Mouse (Mus musculus) liver (tissue): ENCODE measurements around the gene Zfp142.

Experiments used
- DNase-seq: peaks from one replicate; pipeline ENCODE4 v3.0.0-alpha.2; 2020; ENCODE audit warnings: mixed read lengths

Gene Zfp142

DNA sequence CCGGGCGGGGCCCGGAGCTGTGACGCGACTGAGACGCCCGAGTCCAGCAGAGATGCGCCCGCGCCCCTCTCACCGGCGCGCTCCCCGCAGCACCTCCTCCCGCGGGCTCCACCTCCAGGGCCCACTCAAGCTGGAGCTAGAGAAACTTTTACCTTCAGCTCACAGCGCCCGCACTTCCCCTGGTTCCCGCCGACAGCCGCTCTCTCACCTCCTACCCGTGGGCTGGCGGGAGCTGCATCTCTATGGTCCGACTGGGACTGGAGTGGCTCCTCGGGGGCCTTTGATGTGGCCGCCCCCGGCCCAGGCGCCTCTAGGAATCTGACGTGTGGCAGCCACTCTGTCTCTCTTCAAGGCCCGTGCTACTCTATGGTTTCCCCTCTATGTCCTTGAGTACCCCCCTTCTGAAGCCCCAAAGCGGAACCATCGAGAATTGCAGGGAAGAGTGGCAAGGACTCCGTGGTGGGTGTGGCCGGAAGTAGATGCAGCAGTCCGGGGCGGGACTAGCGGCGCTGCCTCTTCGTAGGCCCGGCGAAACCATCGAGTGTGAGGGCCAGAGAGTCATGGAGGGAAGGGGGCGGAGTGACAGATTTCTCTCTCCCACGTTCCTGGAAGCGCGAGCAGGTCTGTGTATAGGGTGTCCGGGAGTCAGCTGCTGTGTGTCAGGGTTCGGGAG is at the start of gene Zfp142, which contains the start of gene Bcs1l:
Gene Zfp142, minus strand, starts transcription at position 474 of the 673 bp plus-strand sequence.
Gene Bcs1l, plus strand, starts transcription at position 517 of the 673 bp plus-strand sequence.
- peak; percentile 97 for DNase-seq

DNA sequence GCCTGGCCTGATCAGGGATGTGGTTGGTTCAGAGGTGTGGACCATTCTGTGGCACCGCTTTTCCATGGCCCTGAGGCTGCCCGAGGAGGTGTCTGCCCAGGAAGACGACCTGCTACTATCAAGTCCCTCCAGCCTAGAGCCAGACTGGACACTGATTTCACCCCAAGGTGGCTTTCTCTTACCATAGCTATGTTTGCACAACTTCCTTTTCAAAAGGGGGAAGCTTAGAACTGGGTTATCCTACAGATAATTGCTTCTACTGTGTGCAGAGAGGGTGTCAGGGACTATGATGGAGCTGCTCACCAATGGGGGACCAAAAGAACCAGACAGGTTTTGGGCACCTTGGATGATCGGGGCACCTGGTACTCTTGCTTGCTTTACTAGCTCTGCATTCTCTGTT is 44.7 kb upstream of the Zfp142 start:
- DNase-seq, result no peak

DNA sequence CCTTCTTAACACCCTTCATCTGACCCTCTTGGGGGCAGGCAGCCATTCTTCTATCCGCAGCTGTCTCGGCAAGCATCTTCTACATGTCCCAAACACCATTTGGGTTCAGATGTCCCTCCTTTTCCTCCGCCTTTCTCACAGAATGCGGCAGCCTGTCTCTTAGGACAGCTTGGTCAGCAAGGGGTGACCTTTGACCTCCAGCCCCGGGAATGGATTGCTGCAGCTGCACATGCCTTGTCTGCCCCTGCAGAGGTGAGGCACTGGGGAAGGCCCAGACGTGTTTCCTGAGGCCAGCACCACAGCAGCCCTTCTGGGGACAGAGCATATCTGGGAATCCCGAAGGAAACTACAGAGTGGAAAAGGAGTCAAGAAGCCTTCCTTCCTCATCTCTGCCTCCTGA is 40.0 kb upstream of the Zfp142 start:
- DNase-seq, result no peak

DNA sequence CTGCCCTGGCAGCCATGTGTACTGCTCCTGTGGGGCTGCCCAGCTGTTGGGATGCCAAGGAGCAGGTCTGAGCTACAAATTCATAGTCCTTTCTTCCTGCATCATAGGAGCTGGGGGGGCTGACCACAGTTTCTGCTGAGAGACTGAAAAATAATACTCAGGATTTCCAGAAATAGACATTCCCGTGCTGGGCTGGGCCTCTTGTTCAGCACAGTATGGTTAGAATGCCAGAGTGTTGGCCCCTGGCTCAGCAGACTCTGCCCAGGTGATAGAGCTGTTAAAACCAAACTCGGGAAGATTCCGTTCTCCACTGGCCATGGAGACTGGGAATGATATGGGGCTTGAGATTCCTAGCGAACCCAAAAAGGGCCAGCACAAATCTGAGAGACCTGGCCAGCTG is 38.0 kb upstream of the Zfp142 start:
- DNase-seq, result no peak

DNA sequence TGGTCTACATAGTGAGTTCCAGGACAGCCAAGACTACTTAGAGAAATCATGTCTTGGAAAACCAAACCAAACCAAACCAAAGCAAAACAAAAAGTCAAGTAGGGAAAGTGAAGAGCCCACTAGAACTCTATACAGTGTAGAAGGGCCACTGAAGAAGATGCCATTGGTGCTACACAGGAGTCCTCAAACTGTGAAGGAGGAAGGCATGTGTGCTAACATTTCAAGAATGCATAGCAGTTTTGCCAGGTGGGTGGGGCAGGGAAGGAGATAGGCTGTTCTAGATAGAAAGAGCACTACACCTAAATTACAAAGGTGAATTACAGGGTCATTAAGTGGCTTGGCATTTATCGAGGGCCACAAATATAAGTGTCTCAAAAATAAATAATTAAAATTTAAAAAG is 36.1 kb upstream of the Zfp142 start:
- DNase-seq, result no peak

DNA sequence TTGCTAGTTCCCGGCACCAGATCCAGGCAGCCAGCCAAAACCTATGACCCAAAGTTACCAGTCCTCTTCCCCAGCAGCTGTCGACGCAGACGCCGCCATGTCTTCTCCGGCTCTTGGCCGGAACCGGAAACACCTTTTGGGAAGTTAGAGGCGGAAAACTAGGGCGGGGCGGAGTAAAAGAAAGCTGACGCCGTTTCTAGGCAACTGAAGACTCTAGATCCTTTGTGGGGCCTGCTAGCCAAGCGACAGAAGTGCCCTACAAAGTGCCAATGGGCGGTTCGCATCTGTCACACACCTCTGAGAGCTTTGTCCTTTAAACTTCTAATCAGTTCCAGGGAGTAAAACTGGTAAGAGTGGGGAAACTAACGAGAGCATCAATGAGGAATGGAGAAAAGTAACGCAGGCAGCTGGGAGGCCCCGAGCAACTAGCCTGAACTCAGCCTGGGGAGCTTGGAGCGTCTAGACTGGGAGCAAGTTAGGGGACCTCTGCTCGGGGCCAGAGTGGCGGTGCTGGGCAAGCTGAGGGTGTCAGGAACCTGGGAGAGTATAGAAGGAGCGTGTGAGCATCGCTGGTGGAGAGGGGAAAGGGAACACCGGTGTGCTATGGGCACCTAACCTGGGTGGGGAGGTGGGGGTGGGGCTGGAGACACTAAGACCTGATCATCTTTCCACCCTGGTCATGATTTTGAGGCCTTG is 13.4 kb upstream of the Zfp142 start, which contains the start of the genes Rnf25 and Stk36:
Gene Rnf25, minus strand, starts transcription at position 131 of the 696 bp plus-strand sequence.
Gene Stk36, plus strand, starts transcription at position 179 of the 696 bp plus-strand sequence.
- peak; percentile 81 for DNase-seq

DNA sequence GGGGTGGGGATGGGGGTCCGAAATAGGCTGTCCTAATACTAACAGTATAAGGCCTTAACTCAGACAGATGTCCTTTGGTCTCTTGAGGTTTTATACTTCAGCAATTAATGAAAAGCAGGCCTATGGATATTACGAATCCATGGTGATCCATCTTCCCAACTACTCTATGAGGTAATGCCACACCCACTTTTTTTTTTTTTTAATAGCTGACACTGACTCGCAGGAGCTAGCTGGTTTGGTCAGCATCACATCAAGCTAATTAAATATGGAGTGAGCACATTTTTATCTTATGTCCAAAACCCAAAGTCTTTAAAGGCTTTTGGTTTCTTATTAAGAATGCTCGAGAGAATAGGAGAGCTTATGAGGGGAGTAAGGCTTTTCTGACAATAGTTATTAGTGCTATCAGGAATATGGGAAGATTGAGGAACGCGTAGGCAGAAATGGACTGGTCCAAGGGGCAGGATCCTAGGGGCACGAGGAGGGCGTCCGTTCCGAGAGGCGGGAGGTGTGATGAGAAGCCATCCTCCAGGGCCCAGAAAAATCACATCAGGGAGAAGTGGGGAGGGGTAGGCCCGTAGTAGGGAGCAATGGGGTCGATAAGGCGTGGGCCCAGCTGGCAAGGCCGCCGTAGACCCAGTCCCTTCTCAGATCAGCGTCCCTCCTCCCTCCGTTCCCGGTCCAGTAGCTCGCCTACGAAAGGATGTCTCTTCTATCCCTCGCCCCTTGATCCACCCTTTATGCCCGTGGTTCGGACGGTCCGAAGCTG is 12.6 kb upstream of the Zfp142 start:
- no peak for DNase-seq

DNA sequence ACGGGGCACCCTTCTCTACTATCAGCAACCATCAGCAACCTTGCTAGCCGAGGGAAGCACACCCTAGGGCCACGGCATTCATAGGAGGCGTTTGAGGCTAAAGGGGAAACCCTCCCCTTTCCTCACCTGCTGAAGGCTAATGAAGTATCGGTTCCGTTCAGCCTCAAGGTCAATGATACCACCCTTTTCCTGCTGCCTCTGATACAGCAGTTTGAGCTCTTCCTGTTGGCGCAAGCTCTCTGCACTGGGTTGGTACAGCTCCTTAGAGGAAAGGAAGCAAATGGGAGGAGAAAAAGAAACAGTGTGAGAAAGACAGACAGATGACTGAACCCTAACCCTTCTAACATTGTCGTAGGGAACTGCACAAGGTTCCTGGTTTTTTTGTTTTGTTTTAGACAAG is 6.4 kb upstream of the Zfp142 start:
- DNase-seq, result no peak

DNA sequence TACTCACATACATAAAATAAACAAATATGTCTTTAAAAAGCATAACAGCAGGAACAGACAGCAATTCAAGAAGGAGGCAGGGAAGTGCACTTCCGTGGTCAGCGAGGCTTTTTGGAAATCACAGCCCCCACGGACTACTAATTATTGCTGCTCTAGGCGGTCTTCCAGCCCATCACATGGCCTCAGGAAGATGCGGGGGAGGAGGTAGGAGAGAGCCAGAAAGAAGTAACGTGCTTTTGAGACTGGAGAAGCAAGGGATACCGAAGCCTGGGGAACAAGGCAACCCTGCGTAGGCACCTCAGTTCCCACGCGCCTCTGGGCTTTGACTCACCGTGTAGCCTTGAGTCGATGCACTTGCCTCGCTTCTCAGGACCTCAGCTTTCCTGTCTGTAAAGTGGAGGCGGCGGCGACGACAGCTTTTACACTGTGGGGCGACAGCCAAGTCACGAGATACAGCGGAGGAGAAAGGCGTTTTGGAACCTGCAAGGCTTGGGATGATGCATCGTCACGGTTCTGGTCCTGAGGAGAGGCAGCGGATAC is 743 bp downstream of the Zfp142 start:
- no peak for DNase-seq

DNA sequence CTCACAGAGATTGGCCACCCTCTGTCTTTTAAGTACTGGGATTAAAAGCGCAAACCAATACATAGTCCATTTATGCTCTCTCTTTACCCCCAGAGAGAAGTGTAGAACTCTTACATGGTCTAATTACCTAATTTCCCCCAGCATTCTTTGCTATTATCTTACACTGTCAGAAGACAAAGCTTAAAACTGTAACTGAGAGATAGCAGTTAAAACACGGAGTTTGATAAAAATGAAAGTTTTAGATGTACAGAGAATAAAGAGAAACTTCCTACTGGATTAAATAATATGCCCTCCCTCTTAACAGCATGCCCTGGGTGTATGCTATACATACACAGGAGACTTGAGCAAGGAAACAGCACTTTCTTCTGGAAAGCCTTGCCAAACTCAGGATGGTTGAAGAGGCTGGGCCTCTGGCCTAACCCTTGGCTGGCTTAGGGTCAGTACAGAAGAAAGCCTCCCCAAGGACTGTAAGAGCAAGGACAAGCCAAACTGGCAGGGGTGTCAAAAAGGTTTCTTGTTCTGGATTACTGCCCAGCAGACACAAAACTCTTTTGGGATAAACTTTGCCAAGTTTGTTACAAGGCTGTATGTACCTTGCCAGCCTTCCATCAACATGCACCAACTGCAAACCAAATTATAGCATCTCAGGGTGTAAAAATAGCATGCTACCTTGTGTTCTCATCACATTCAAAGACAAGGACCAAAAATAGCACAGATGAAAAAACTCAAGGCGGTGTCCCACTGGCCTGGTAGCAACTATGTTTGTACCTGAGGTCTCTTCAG is 3.2 kb downstream of the Zfp142 start:
- DNase-seq, result no peak

DNA sequence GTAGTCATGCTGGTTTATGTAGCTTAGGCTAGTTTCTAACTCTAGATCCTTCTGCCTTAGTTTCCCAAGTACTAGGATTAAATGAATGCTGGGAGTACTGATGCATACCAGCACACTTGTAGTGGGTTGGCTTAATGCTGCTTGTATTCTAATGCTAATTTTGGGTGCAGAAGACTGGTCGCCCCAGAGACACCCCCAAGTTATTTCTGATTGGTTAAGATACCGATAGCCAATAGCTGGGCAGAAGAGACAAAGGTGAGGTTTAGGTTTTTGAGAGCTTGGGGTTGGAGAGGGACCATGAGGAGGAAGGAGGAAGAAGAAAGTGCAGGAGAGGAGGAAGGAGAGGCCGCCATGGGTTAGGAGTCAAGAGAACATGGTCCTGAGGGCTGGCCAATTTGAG is 5.4 kb downstream of the Zfp142 start:
- no peak for DNase-seq

DNA sequence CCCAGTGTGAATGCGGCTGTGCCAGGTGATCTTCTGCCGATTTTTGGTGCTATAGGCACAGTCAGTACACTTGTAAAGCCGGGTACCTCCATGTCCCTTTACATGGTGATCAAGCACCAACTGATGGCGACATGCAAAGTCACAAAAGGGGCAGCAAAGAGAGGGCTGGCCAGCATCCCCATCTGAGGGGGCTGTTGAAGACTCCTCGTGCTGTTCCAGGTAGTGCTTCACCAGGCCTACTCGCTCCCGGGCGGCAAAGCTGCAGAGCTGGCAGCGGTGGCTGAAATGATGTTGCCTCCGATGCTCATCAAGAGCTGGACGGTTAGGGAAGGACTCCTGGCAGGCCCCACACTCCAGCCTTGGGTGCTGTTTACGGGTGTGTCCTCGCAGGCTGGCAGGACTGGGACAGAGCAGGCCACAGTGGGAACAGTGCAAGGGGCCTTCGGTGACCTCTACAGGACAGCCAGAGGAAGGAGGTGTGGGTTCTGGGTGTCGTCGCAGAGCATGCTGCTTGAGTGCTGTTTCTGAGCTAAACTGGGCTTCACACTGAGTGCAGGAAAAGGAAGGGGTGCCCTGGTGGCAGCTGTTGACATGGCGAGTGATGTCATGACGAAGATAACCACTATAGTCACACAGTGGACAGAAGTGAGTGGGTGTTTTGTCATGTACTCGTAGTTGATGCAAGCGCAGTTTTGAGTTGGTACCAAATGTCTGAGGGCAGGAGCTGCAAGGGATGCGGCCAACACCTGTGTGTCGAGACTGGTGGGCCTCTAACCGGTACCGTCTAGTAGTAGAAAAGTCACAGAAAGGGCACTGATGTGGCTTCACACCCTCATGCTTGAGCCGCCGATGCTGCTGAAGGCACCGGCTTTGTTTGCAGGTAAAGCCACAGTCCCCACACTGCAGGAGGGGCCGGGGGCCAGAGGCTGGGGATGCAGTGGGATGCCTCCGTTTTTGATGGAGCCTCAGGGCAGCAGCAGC is 18.0 kb downstream of the Zfp142 start:
- no peak for DNase-seq

DNA sequence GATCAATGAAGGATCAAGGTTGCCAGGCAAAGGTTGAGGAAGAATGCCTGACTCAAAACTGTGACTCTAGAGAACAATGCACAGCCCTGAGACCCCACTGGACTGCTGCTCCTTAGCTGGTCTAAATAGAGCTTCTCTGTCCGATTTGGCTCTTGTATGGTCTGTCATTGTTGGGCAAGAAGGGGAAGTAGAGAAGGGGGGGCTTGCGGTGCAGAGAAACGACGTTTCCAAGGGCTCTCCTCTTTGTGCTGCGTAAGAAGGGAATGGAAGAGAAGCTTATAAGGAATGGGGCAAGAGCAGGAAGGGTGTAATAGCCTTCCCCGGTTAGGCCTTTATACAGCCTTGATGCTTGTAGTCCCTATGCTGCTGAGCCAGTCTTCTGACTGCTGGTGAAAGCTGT is 22.2 kb downstream of the Zfp142 start:
- DNase-seq, result no peak

DNA sequence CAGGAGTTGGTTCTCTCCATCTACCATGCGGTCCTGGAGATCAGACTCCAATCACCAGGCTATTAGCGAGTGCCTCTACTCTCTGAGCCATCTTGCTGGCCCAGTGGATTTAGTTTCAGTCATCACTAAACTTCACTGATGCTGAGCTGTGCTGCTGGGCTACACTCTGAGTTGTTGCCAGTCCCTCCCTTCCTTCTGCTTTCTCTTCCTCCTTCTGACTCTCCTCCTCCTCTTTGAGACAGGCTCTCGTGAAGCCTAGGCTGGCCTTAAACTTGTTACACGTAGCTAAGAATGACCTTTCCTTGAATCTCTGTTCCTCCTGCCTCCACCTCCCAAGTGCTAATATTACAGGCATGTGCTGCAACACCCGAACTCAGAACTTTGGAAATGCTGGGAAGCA is 29.0 kb downstream of the Zfp142 start:
- DNase-seq, result no peak

DNA sequence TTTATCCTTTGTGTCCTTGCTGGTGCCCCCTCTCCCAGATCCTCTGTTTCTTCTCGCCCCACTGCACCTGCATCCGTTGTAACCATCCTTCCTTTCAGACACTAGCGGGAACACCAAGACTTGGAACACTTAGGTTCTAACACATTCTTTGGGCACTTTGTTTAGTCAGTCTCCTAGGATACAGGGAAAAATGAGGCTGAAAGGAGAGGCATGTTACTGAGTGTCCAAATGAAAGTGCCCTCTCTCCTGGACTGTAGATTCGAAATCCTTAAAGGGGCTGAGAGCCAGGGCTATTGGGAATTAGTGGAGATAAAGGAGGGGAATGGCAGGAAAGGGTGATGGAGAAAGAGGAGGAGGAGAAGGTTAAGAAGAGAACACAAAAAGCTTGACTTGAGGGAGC is 43.9 kb downstream of the Zfp142 start, which contains the start of gene Usp37:
Gene Usp37, minus strand, starts transcription at position 101 of the 400 bp plus-strand sequence.
- DNase-seq, result no peak

DNA sequence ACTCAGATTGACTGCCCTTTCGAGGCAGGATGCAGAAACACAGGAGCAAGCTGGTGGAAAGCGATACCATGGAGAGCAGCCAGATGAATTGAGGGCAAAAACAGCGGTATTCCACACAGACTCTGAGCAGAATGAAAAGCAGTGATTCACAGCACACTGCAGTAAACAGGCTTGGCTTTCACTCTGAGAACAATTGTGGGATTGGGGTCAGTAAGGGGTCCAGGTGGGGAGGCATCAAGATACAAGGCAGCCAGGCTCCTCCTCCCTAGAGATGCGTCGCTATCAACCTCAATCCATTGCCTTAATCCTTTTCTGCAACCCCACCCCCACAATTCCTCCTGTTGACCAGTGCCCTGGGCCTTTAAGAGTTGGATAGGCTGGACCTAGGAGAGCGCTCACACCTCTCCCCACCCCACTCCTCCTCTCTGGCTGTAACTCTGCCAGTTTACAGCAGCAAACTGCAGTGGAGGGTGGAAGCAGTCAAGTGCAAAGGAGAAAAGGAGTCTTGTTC is 45.5 kb downstream of the Zfp142 start, which contains the start of gene Plcd4:
Gene Plcd4, plus strand, starts transcription at position 438 of the 511 bp plus-strand sequence.
- no peak for DNase-seq

DNA sequence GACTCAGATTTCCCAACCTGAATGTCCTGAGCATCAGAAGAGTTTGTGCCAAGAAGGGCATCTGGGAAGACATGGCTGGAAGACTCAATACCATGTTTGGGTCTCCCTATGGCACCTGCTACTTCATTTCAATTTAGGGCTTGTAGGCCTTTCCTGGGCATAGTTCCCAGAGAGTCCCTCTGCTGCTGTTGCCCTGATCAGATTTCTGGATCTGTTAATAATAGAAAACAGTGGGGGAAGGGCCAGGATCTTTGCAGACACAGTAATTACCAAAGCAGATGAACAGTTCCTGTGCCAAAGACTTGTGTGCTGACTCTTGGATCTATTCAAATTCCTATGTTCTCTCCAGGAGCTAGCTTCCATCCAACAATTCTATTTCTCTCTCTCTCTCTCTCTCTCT is 49.4 kb downstream of the Zfp142 start:
- no peak for DNase-seq

DNA sequence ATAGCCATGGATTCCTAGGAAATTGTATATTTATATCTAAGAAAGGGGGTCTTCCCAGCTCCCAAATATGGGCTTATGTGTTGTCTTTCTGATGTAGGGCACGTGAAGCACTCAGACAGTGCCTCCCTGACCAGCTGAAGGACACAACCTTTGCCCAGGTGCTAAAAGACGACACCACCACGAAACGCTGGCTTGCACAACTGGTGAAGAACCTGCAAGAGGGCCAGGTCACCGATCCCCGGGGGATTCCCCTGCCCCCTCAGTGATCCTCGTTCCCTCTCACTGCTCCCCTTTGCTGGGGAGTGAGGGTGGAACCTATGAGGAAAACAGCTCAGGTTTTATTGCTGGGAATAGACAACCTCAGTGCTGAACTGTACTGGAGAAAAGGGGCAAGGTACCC is 59.5 kb downstream of the Zfp142 start:
- no peak for DNase-seq

DNA sequence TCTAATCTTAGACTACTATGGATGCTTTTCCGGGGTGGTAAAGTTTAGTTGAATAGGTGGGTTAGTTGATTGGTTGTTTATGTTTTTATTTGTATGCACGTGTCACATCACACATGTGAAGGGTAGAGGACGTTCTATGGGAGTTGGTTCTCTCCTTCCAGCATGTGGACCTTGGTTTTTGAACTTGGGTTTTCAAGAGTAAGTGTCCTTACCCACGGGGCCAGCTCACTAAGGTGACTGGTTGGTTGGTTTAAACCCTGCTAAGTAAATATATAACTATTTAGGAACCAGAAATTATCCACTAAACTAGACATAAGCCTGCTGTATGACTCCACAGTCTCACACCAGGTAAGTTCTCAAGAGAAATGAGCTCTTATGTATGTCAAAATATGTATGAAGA is 63.3 kb downstream of the Zfp142 start:
- DNase-seq, result no peak

DNA sequence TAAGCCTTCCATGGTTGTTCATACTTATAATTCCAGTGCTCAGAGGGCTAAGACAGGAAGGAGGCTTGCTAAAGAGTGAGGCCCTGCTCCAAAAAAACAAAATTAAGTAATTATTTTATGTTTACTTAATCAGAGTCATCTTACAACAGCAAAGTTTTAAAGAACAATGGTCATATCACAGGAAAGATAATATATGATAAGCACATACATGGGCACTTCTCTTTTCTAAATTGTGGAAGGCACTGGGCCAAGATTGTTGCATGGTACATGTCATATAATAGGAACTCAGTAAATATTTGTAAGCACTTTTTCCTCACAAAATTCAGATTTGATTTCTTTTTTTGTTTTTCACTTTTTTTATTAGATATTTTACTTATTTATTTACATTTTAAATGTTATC is 68.2 kb downstream of the Zfp142 start:
- no peak for DNase-seq
